9 mouse cellular contexts compared by ENCODE assay signal in genomic region chr10:84059646-84060491, GRCm38 (mm10).
A peak's percentile ranks its signal among the peaks of the same experiment; 100 is the strongest.
DNase-seq lines count a peak whose midpoint lies in the region; ATAC-seq lines count a peak whose summit lies in the region.
"Had no signal": no experiment of that assay in that cellular context is flagged by ENCODE, and none has a peak within 500 bp of the region (broad histone marks: within the 10 kb centered on the region; RNA-seq: fewer than 3 reads in every experiment).

No protein-coding gene starts in this region.

- no peak for DNase-seq in heart, postnatal 10 days
- peak; percentile 60 for DNase-seq in cerebellum, adult 8-10 months
- peak; percentile 63 for DNase-seq in mesoderm, embryonic 11.5 days (ENCODE audit: low read depth, low spot score)
- DNase-seq in yolk sac, embryonic 10.5 days (ENCODE audit: low spot score): no peak

- intact Hi-C loops in heart, postnatal 10 days (cut with DNase I): no loop called here

- ATAC-seq in heart, embryonic 13.5 days (ENCODE audit: extremely low read depth, insufficient number of reproducible peaks, low FRiP score, low TSS enrichment): no peak
- peak; percentile 39 for ATAC-seq in forebrain, embryonic 13.5 days
- no peak for ATAC-seq in activated CD4-positive, CD25-positive, alpha-beta regulatory T cell, adult 4 months
- no peak for ATAC-seq in granulocyte monocyte progenitor cell, adult 5-6 weeks (replicated peaks; ENCODE audit: poor library complexity, severe bottlenecking)

- no peak overlapping the region for H3K4me3 ChIP-seq in heart, embryonic 13.5 days
- H3K4me3 ChIP-seq in forebrain, embryonic 13.5 days: no peak overlapping the region

- H3K4me1 ChIP-seq in heart, embryonic 13.5 days: peaks cover 40% of the 10 kb centered on the region
- peaks cover 22% of the 10 kb centered on the region for H3K4me1 ChIP-seq in forebrain, embryonic 13.5 days

- H3K27ac ChIP-seq in heart, embryonic 13.5 days (replicated peaks): peak overlapping the region; percentile 94
- H3K27ac ChIP-seq in forebrain, embryonic 13.5 days: peak overlapping the region; percentile 82

- H3K36me3 ChIP-seq in heart, embryonic 13.5 days: no peaks in the 10 kb centered on the region
- H3K36me3 ChIP-seq in forebrain, embryonic 13.5 days (ENCODE audit: poor library complexity, severe bottlenecking): no peaks in the 10 kb centered on the region

- 83% methylated on average over 9 of the region's 9 CpGs for WGBS in heart, embryonic 13.5 days
- WGBS in forebrain, embryonic 13.5 days: 56% methylated on average over 9 of the region's 9 CpGs

- H3K9me3 ChIP-seq in heart, embryonic 13.5 days: no peaks in the 10 kb centered on the region
- H3K9me3 ChIP-seq in forebrain, embryonic 13.5 days (replicated peaks): no peaks in the 10 kb centered on the region
- H3K9me3 ChIP-seq: megakaryocyte, embryonic 14.5 days had no signal

- peak overlapping the region; percentile 62; the same call in 1 of the 2 replicates for H3K9ac ChIP-seq in heart, embryonic 13.5 days
- H3K9ac ChIP-seq in forebrain, embryonic 13.5 days: no peak overlapping the region

- no peaks in the 10 kb centered on the region for H3K27me3 ChIP-seq in heart, embryonic 13.5 days (replicated peaks)
- no peaks in the 10 kb centered on the region for H3K27me3 ChIP-seq in forebrain, embryonic 13.5 days

- H3K4me2 ChIP-seq in heart, embryonic 13.5 days: peak overlapping the region; percentile 54
- no peak overlapping the region for H3K4me2 ChIP-seq in forebrain, embryonic 13.5 days

Comparison
In these comparisons a context has a peak if more than half of its experiments do, and no peak if none do; other contexts are left out.
1. DNase-seq: peak in cerebellum, adult 8-10 months (single experiment) and mesoderm, embryonic 11.5 days (single experiment); none in heart, postnatal 10 days (0 of 2) and yolk sac, embryonic 10.5 days (single experiment).